Mouse (Mus musculus): ENCODE results near the gene 1700018B08Rik. TPM values are rescaled to one million over a fixed set of nuclear protein-coding genes. Genes with fewer than 3 reads are reported as not detected.

Gene 1700018B08Rik
- polyA plus RNA-seq, 1 experiment from 2014 or later: not detected

DNA sequence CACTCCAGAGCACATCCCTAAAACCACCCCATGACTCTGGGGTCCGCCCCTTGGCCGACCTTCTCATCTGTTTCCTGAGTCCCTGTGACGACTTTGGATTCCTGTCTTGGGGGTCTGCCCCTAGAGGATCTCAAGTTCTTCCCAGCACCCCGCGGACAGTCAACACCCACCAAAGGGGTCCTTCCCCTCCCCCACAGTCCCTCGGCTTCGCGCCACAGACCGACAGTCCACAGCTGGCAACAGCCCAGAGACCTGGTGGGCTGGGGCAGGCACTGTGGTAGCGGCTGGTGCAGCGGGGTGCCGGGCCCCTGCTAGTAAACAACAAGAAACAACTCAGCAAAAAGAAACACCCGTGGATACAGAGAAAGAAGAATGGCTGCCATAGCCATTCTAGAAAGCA is 1.2 kb downstream of the 1700018B08Rik start:
- H3K4me2 ChIP-seq (ENCODE audit: low read depth, severe bottlenecking): no peak overlapping the region
- ATAC-seq (ENCODE audit: insufficient number of reproducible peaks, low FRiP score, low TSS enrichment, low read depth): no peak

DNA sequence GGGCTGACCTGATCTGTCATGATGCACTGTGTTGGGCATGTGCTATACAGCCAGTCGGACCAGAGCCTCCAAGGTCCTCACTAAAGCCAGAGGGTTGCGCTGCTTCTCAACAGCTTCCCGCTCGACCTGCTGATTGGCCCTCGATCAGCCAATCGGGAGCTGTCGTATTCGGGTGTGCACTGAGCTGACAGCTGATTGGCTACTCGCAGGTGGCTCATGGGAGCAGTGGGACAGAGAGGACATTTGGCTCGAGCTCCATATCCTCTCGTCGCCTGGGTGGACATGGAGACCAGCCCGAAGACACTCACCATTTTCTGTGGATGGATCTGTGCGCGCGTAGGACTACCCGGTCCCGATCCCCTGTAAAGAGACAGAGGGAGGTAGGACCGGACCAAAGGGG is 2.3 kb downstream of the 1700018B08Rik start:
- DNase-seq (ENCODE audit: low spot score): no peak
- no peak overlapping the region for H3K4me3 ChIP-seq (ENCODE audit: low read depth, low read length)
- no peak overlapping the region for H3K4me2 ChIP-seq (ENCODE audit: low read depth, severe bottlenecking)
- 76% methylated on average over 19 of the region's 19 CpGs for WGBS
- H3K36me3 ChIP-seq (ENCODE audit: control insufficient read depth, insufficient read depth, low read length): no peaks in the 10 kb centered on the region
- no peaks in the 10 kb centered on the region for H3K27me3 ChIP-seq (ENCODE audit: control insufficient read depth, insufficient read depth, low read length)
- H3K9ac ChIP-seq (ENCODE audit: low read length): no peak overlapping the region
- ATAC-seq (ENCODE audit: insufficient number of reproducible peaks, low FRiP score, low TSS enrichment, low read depth): no peak
- H3K9me3 ChIP-seq (ENCODE audit: control insufficient read depth, low read length): no peaks in the 10 kb centered on the region
- H3K27ac ChIP-seq (replicated peaks; ENCODE audit: low read depth, low read length): no peak overlapping the region
- no peaks in the 10 kb centered on the region for H3K4me1 ChIP-seq (ENCODE audit: control insufficient read depth, insufficient read depth, low read length)

More for the DNA sequence above, 1.2 kb downstream of the 1700018B08Rik start:
- WGBS: 72% methylated on average over 13 of the region's 13 CpGs
- Histone ChIP-seq H3K9ac (ENCODE audit: low read length) (no peak overlapping the region), H3K4me1 (ENCODE audit: control insufficient read depth, insufficient read depth, low read length) (no peaks in the 10 kb centered on the region), H3K9me3 (ENCODE audit: control insufficient read depth, low read length) (no peaks in the 10 kb centered on the region), H3K27me3 (ENCODE audit: control insufficient read depth, insufficient read depth, low read length) (no peaks in the 10 kb centered on the region), H3K27ac (replicated peaks; ENCODE audit: low read depth, low read length) (no peak overlapping the region), H3K36me3 (ENCODE audit: control insufficient read depth, insufficient read depth, low read length) (no peaks in the 10 kb centered on the region), H3K4me3 (ENCODE audit: low read depth, low read length) (no peak overlapping the region)
- no peak for DNase-seq (ENCODE audit: low spot score)

DNA sequence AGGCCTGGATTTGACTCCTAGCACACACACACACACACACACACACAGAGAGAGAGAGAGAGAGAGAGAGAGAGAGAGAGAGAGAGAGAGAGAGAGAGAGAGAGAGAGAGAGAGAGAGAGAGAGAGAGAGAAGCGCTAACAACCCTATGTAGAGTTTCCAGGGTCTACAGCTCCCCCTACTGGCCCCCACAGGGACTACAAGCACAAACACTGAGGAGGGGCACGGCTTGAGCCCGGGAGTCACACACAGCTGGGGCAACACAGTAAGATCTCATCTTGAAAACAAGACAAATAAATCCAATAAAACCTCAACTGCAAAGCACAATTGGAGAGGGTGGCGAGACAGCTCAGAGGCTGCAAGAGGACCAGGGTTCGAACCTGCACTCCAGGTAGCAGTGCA is 11.7 kb downstream of the 1700018B08Rik start:
- Histone ChIP-seq H3K36me3 (ENCODE audit: control insufficient read depth, insufficient read depth, low read length) (no peaks in the 10 kb centered on the region), H3K27me3 (ENCODE audit: control insufficient read depth, insufficient read depth, low read length) (no peaks in the 10 kb centered on the region), H3K9me3 (ENCODE audit: control insufficient read depth, low read length) (no peaks in the 10 kb centered on the region), H3K4me1 (ENCODE audit: control insufficient read depth, insufficient read depth, low read length) (no peaks in the 10 kb centered on the region), H3K9ac (ENCODE audit: low read length) (no peak overlapping the region), H3K4me3 (ENCODE audit: low read depth, low read length) (no peak overlapping the region), H3K27ac (replicated peaks; ENCODE audit: low read depth, low read length) (no peak overlapping the region), H3K4me2 (ENCODE audit: low read depth, severe bottlenecking) (no peak overlapping the region)
- 52% methylated on average over 5 of the region's 5 CpGs for WGBS
- peak; percentile 76 for DNase-seq (ENCODE audit: low spot score)
- no peak for ATAC-seq (ENCODE audit: insufficient number of reproducible peaks, low FRiP score, low TSS enrichment, low read depth)

DNA sequence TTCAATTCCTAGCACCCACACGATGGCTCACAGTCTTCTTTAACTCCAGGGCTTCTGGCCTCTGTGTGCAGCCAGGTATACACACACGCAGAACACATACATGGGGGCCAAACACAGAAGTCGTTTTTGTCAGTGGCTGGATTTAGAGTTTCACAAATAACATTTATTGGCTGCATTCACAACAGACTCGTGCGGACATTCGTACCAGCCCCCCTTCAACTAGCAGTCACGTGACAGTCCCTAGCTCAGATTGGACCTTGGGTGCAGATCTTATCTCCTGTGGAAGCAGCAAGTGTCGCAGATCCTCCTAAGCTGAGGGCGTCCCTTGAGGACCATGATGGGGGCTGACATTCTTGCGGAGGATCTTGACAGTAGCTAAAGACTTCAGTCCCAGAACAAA is 13.5 kb downstream of the 1700018B08Rik start:
- Histone ChIP-seq H3K4me2 (ENCODE audit: low read depth, severe bottlenecking) (no peak overlapping the region), H3K27ac (replicated peaks; ENCODE audit: low read depth, low read length) (no peak overlapping the region), H3K36me3 (ENCODE audit: control insufficient read depth, insufficient read depth, low read length) (no peaks in the 10 kb centered on the region), H3K4me3 (ENCODE audit: low read depth, low read length) (no peak overlapping the region), H3K4me1 (ENCODE audit: control insufficient read depth, insufficient read depth, low read length) (no peaks in the 10 kb centered on the region), H3K9ac (ENCODE audit: low read length) (no peak overlapping the region), H3K27me3 (ENCODE audit: control insufficient read depth, insufficient read depth, low read length) (no peaks in the 10 kb centered on the region), H3K9me3 (ENCODE audit: control insufficient read depth, low read length) (no peaks in the 10 kb centered on the region)
- no peak for ATAC-seq (ENCODE audit: insufficient number of reproducible peaks, low FRiP score, low TSS enrichment, low read depth)
- no peak for DNase-seq (ENCODE audit: low spot score)
- WGBS: 81% methylated on average over 10 of the region's 10 CpGs

DNA sequence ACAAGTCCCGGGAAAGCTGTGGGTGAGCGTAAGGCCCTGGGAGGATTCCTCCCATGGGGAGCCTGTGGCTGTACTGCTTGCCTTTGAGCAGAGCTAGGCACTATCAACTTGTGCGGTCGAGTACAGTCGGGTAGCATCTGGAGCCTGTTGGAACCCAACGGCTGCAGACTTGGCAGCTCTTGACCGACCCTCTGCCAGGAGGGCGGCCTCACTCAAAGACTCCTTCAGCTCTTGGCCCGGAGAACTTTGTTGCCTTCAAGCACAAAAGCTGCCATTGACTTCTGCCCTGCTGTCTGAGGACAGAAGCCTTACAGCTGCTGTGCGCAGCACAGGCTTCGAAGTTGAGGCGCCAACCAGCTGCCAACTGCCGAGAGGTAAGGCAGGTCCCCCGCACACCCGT is 15.3 kb downstream of the 1700018B08Rik start:
- H3K27ac ChIP-seq (replicated peaks; ENCODE audit: low read depth, low read length): no peak overlapping the region
- H3K9ac ChIP-seq (ENCODE audit: low read length): no peak overlapping the region
- H3K36me3 ChIP-seq (ENCODE audit: control insufficient read depth, insufficient read depth, low read length): no peaks in the 10 kb centered on the region
- ATAC-seq (ENCODE audit: insufficient number of reproducible peaks, low FRiP score, low TSS enrichment, low read depth) (no peak), DNase-seq (ENCODE audit: low spot score) (no peak)
- no peak overlapping the region for H3K4me2 ChIP-seq (ENCODE audit: low read depth, severe bottlenecking)
- 91% methylated on average over 15 of the region's 15 CpGs for WGBS
- H3K4me1 ChIP-seq (ENCODE audit: control insufficient read depth, insufficient read depth, low read length): no peaks in the 10 kb centered on the region
- H3K9me3 ChIP-seq (ENCODE audit: control insufficient read depth, low read length): no peaks in the 10 kb centered on the region
- no peaks in the 10 kb centered on the region for H3K27me3 ChIP-seq (ENCODE audit: control insufficient read depth, insufficient read depth, low read length)
- no peak overlapping the region for H3K4me3 ChIP-seq (ENCODE audit: low read depth, low read length)

DNA sequence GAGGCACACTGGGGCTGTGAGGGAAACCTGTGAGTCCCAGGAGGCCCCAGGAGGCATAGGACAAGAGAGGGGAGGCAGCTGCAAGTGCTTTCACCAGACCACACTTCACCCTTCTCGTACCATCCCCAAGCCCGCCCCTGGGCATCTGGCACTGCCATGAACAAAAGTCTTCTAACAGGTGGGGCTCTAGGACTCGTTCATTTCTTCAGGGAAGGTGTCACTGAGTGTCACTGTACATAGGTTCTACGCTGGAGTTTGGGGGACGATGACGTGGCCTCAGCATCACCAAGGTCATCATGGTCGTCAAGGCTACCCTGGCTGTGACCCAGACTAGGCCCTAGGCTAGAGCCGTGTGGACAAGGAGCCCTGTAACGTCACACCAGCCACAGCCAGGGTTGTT is 16.4 kb downstream of the 1700018B08Rik start:
- Histone ChIP-seq H3K9ac (ENCODE audit: low read length) (no peak overlapping the region), H3K36me3 (ENCODE audit: control insufficient read depth, insufficient read depth, low read length) (no peaks in the 10 kb centered on the region), H3K4me2 (ENCODE audit: low read depth, severe bottlenecking) (no peak overlapping the region), H3K4me3 (ENCODE audit: low read depth, low read length) (no peak overlapping the region), H3K9me3 (ENCODE audit: control insufficient read depth, low read length) (no peaks in the 10 kb centered on the region), H3K27ac (replicated peaks; ENCODE audit: low read depth, low read length) (no peak overlapping the region), H3K27me3 (ENCODE audit: control insufficient read depth, insufficient read depth, low read length) (no peaks in the 10 kb centered on the region), H3K4me1 (ENCODE audit: control insufficient read depth, insufficient read depth, low read length) (no peaks in the 10 kb centered on the region)
- WGBS: 87% methylated on average over 9 of the region's 9 CpGs
- ATAC-seq (ENCODE audit: insufficient number of reproducible peaks, low FRiP score, low TSS enrichment, low read depth): no peak
- DNase-seq (ENCODE audit: low spot score): no peak

DNA sequence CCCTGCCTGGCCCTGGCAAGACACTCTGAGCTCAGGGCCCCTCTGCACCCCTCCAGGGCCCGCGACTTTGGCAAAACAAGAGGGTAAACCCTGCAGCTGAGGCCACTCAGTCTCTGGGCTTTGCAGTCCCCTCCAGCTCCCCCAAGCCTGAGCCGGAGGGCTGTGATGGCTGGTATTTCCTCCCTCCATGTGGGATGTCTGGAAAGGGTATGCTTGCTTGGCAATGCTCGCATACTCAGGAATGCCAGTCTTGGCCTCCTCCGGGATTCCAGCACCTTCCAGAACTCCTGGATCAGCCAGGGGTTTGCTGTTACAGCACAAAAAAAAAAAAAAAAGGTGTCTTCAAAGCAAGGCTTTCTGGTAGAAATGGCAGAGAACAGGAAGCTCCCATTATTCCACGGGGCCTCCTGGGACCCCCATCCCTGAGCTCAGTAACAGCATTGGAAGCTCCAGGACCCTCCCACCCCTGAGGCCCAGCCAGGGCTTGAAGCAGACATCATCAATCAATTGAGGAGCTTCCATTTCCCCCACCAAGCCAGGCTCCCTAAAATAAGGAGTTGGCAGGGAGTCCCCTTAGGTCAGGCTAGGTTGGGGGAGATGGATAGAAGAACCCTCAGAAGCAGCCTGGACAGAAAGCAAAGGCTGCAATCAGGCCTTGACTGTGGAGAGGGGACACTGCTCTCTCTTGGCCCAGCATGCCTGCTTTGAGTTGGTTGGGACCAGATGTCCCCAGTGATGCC is 17.1 kb downstream of the 1700018B08Rik start:
- H3K27me3 ChIP-seq (ENCODE audit: control insufficient read depth, insufficient read depth, low read length): no peaks in the 10 kb centered on the region
- no peak for DNase-seq (ENCODE audit: low spot score)

DNA sequence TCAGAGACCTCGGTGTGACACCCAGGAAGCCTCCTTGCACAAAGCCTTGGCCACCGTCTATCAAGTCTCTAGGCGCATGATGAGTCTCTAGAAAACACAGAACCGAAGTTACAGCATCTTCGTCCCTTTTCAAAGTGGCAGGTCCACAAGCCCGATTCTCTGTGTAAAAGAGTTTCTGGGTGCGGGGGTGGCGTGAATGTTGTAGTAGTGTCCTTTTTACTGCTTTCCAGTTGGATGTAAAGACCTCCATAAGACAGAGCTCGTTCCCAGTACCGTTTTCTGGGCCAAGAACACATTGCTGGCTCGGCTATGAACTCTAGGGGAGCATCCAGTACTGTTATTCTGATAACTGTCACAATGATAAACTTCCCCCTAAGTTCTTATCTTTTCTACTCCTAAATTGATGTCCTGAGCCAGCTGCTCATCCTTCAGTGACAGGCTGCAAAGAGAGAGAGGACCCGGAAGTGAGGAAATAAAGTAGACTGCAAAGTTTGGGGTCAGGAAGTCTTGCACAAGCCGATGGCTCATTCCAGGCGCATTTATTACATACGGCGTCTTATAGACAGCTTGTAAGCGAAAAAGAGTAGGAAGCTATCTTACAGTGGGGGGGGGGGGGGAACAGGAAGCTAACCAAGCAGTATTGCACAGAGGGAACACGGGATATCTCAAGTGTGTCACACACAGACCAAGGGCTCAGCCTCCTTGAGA is 18.9 kb downstream of the 1700018B08Rik start:
- no peak overlapping the region for H3K4me3 ChIP-seq (ENCODE audit: low read depth, low read length)
- no peaks in the 10 kb centered on the region for H3K9me3 ChIP-seq (ENCODE audit: control insufficient read depth, low read length)
- WGBS: 81% methylated on average over 18 of the region's 18 CpGs
- no peaks in the 10 kb centered on the region for H3K36me3 ChIP-seq (ENCODE audit: control insufficient read depth, insufficient read depth, low read length)
- no peak overlapping the region for H3K4me2 ChIP-seq (ENCODE audit: low read depth, severe bottlenecking)
- DNase-seq (ENCODE audit: low spot score): no peak
- no peaks in the 10 kb centered on the region for H3K4me1 ChIP-seq (ENCODE audit: control insufficient read depth, insufficient read depth, low read length)
- no peak overlapping the region for H3K9ac ChIP-seq (ENCODE audit: low read length)
- no peak overlapping the region for H3K27ac ChIP-seq (replicated peaks; ENCODE audit: low read depth, low read length)
- ATAC-seq (ENCODE audit: insufficient number of reproducible peaks, low FRiP score, low TSS enrichment, low read depth): no peak
- no peaks in the 10 kb centered on the region for H3K27me3 ChIP-seq (ENCODE audit: control insufficient read depth, insufficient read depth, low read length)

More for the DNA sequence above, 17.1 kb downstream of the 1700018B08Rik start:
- WGBS: 76% methylated on average over 6 of the region's 6 CpGs
- ATAC-seq (ENCODE audit: insufficient number of reproducible peaks, low FRiP score, low TSS enrichment, low read depth): no peak
- Histone ChIP-seq H3K4me1 (ENCODE audit: control insufficient read depth, insufficient read depth, low read length) (no peaks in the 10 kb centered on the region), H3K4me3 (ENCODE audit: low read depth, low read length) (no peak overlapping the region), H3K4me2 (ENCODE audit: low read depth, severe bottlenecking) (no peak overlapping the region), H3K9ac (ENCODE audit: low read length) (no peak overlapping the region), H3K27ac (replicated peaks; ENCODE audit: low read depth, low read length) (no peak overlapping the region), H3K36me3 (ENCODE audit: control insufficient read depth, insufficient read depth, low read length) (no peaks in the 10 kb centered on the region), H3K9me3 (ENCODE audit: control insufficient read depth, low read length) (no peaks in the 10 kb centered on the region)

Data from limb, embryonic 11.5 days (tissue).